8 mouse cellular contexts compared by ENCODE assay signal in genomic region chr9:37551751-37552531, GRCm38 (mm10). TPM values are rescaled to one million over a fixed set of nuclear protein-coding genes. Genes with fewer than 3 reads are reported as not detected.
DNase-seq lines count a peak whose midpoint lies in the region; ATAC-seq lines count a peak whose summit lies in the region.

No protein-coding gene starts in this region.

- peaks cover 24% of the 10 kb centered on the region for H3K4me1 ChIP-seq in heart, embryonic 12.5 days (replicated peaks)

- H3K36me3 ChIP-seq in heart, embryonic 12.5 days = no peaks in the 10 kb centered on the region

- H3K4me2 ChIP-seq in heart, embryonic 12.5 days = peak overlapping the region; percentile 93

- 2% methylated on average over 23 of the region's 23 CpGs for WGBS in heart, embryonic 12.5 days

- peak overlapping the region; percentile 50 for H3K4me3 ChIP-seq in heart, embryonic 12.5 days

- peak overlapping the region; percentile 41 for H3K9ac ChIP-seq in heart, embryonic 12.5 days

- H3K27ac ChIP-seq in heart, embryonic 12.5 days (ENCODE audit: poor library complexity, severe bottlenecking) = no peak overlapping the region

- ATAC-seq in heart, embryonic 12.5 days (ENCODE audit: insufficient number of reproducible peaks, low FRiP score) = peak; percentile 23
- ATAC-seq in granulocyte monocyte progenitor cell, adult 5-6 weeks (replicated peaks; ENCODE audit: poor library complexity, severe bottlenecking) = peak; percentile 54
- peak; percentile 34 for ATAC-seq in megakaryocyte, adult 5-6 weeks (ENCODE audit: poor library complexity, severe bottlenecking)

- no peak for DNase-seq in heart, adult 9 months (ENCODE audit: low spot score in 2 of 2)
- DNase-seq in ES-CJ7 (ENCODE audit: low read depth, low spot score) = peak; percentile 11
- DNase-seq in ovary, postnatal 14 days (ENCODE audit: low spot score) = no peak
- no peak for DNase-seq in left cerebral cortex, postnatal 10 days (ENCODE audit: extremely low spot score in 1 of 2, low spot score in 2 of 2)
- no peak for DNase-seq in adrenal gland, adult 8-10 months

- no peaks in the 10 kb centered on the region for H3K9me3 ChIP-seq in heart, embryonic 12.5 days (replicated peaks)

- peaks cover 54% of the 10 kb centered on the region for H3K27me3 ChIP-seq in heart, embryonic 12.5 days (replicated peaks)

- intact Hi-C loops in left cerebral cortex, postnatal 10 days (cut with DNase I) = loop anchor here (2.0 kb wide), 1 partner anchor 61 kb away; the partner anchor contains the start of gene Spa17

RNA-seq across cellular contexts. Expression of gene Nrgn, which starts 0.8 kb away (rescaled TPM):
- polyA plus RNA-seq in heart, embryonic 12.5 days (2016; fragmentation: Nextera tagmentation; extraction: Ambion mirVana) = 7.4 and 11.3 TPM in 2 replicates
- total RNA-seq in granulocyte monocyte progenitor cell, adult 5-6 weeks (2014; fragmentation: Nextera tagmentation) = 4.3 and 12.5 TPM in 2 replicates
- total RNA-seq in granulocyte monocyte progenitor cell, adult 5-6 weeks (2017) = 1.2 and 1.9 TPM in 2 replicates
- 0.25 and 1.4 TPM in 2 replicates for total RNA-seq in megakaryocyte, adult 5-6 weeks (2015)
- not detected in 2 replicates for total RNA-seq in megakaryocyte, adult 5-6 weeks (2017)
- 1,000 to 10,000 TPM; 1,798 to 1,800 TPM for total RNA-seq in left cerebral cortex, postnatal 10 days (2021)
- 1 to 10 TPM; 1.0 to 1.8 (median 1.5) TPM for total RNA-seq in adrenal gland, adult 8-10 months (2022)

RNA-seq across cellular contexts. Expression of gene Siae, which starts 3.6 kb away (rescaled TPM):
- 11.1 and 11.4 TPM in 2 replicates for polyA plus RNA-seq in heart, embryonic 12.5 days (2016; fragmentation: Nextera tagmentation; extraction: Ambion mirVana)
- total RNA-seq in granulocyte monocyte progenitor cell, adult 5-6 weeks (2014; fragmentation: Nextera tagmentation) = 11.0 and 16.9 TPM in 2 replicates
- total RNA-seq in granulocyte monocyte progenitor cell, adult 5-6 weeks (2017) = 10.3 and 10.8 TPM in 2 replicates
- total RNA-seq in megakaryocyte, adult 5-6 weeks (2015) = 10.2 and 10.9 TPM in 2 replicates
- total RNA-seq in megakaryocyte, adult 5-6 weeks (2017) = 9.1 and 9.8 TPM in 2 replicates
- total RNA-seq in left cerebral cortex, postnatal 10 days (2021) = 10 to 100 TPM; 13.6 to 16.3 TPM
- total RNA-seq in adrenal gland, adult 8-10 months (2022) = 10 to 100 TPM; 20.8 to 30.8 (median 23.8) TPM

RNA-seq across cellular contexts. Expression of gene Vsig2, which starts 12.9 kb away (rescaled TPM):
- 1.6 and 1.9 TPM in 2 replicates for polyA plus RNA-seq in heart, embryonic 12.5 days (2016; fragmentation: Nextera tagmentation; extraction: Ambion mirVana)
- total RNA-seq in granulocyte monocyte progenitor cell, adult 5-6 weeks (2014; fragmentation: Nextera tagmentation) = 3.1 TPM in 1 of 2 replicates, not detected in the other
- total RNA-seq in granulocyte monocyte progenitor cell, adult 5-6 weeks (2017) = not detected in 2 replicates
- not detected in 2 replicates for total RNA-seq in megakaryocyte, adult 5-6 weeks (2015)
- not detected in 2 replicates for total RNA-seq in megakaryocyte, adult 5-6 weeks (2017)
- 1 to 10 TPM; 3.3 to 4.1 TPM for total RNA-seq in left cerebral cortex, postnatal 10 days (2021)
- total RNA-seq in adrenal gland, adult 8-10 months (2022) = 1 to 10 TPM; 3.1 to 7.6 (median 5.4) TPM

RNA-seq across cellular contexts. Expression of gene Esam, which starts 24.1 kb away (rescaled TPM):
- polyA plus RNA-seq in heart, embryonic 12.5 days (2016; fragmentation: Nextera tagmentation; extraction: Ambion mirVana) = 54.6 and 59.8 TPM in 2 replicates
- total RNA-seq in granulocyte monocyte progenitor cell, adult 5-6 weeks (2014; fragmentation: Nextera tagmentation) = not detected in 2 replicates
- not detected in 2 replicates for total RNA-seq in granulocyte monocyte progenitor cell, adult 5-6 weeks (2017)
- 0.27 and 0.36 TPM in 2 replicates for total RNA-seq in megakaryocyte, adult 5-6 weeks (2015)
- total RNA-seq in megakaryocyte, adult 5-6 weeks (2017) = not detected in 2 replicates
- 10 to 100 TPM; 29.5 to 29.6 TPM for total RNA-seq in left cerebral cortex, postnatal 10 days (2021)
- total RNA-seq in adrenal gland, adult 8-10 months (2022) = 10 to 100 TPM; 32.9 to 60.4 (median 46.6) TPM

Comparison
In these comparisons a context has a peak if more than half of its experiments do, and no peak if none do; other contexts are left out.
1. RNA of gene Nrgn, which starts 0.8 kb away (total RNA-seq): 1,798 to 1,800 TPM in left cerebral cortex, postnatal 10 days; 1.2 to 12.5 TPM in granulocyte monocyte progenitor cell, adult 5-6 weeks, 1.0 to 1.8 TPM in adrenal gland, adult 8-10 months and 0.25 to 1.4 TPM in megakaryocyte, adult 5-6 weeks; every median in the first group is over 100 times any median in the second.
2. Peak in every context shown above with its lines, with median percentiles within 50 percentile points of each other: ATAC-seq.